8 mouse cellular contexts compared by ENCODE assay signal in genomic region chr11:68975085-68975484, GRCm38 (mm10). TPM values are rescaled to one million over a fixed set of nuclear protein-coding genes. Genes with fewer than 3 reads are reported as not detected.
DNase-seq lines count a peak whose midpoint lies in the region; ATAC-seq and TF ChIP-seq lines count a peak whose summit lies in the region.

Gene Rangrf (minus strand): TSS chr11:68975185.

- no peaks in the 10 kb centered on the region for H3K9me3 ChIP-seq in hindbrain, embryonic 16.5 days (ENCODE audit: control insufficient read depth, low read length)

- CTCF ChIA-PET in Patski (lab: Charles Lee), result interaction anchor here (1.4 to 2.1 kb wide), 3 partner anchors 8 to 71 kb away, joined by 3 to 9 read pairs (median 9); partner anchors contain the start of gene Slc25a35

- no peak for DNase-seq in frontal cortex, adult 2 months (ENCODE audit: extremely low spot score in 1 of 2, low spot score in 1 of 2)
- DNase-seq in frontal cortex, postnatal 10 days (ENCODE audit: low spot score in 2 of 2), result no peak
- no peak for DNase-seq in Patski (ENCODE audit: low read depth, low spot score)
- DNase-seq in gastrocnemius, adult 18-20 months (ENCODE audit: low spot score), result no peak
- no peak for DNase-seq in right cerebral cortex, postnatal 36 days (ENCODE audit: low spot score in 2 of 2)
- DNase-seq in B cell, adult 2 months, result no peak

- ATAC-seq in Patski, result no peak
- no peak for ATAC-seq in hindbrain, embryonic 16.5 days

- no peak for TF ChIP-seq CTCF in Patski (IDR thresholded peaks at IDR 0.05)

- no peaks in the 10 kb centered on the region for H3K27me3 ChIP-seq in Patski
- H3K27me3 ChIP-seq in hindbrain, embryonic 16.5 days (replicated peaks; ENCODE audit: control insufficient read depth, insufficient read depth, low read length), result no peaks in the 10 kb centered on the region

- WGBS in hindbrain, embryonic 16.5 days, result 81% methylated on average over 7 of the region's 7 CpGs
- 94% methylated on average over 7 of the region's 7 CpGs for WGBS in macrophage (ENCODE audit: missing documents)

- no peaks in the 10 kb centered on the region for H3K79me2 ChIP-seq in macrophage (ENCODE audit: inconsistent target)

- peak within 1 kb of the TSS; percentile 73 for H3K4me2 ChIP-seq in hindbrain, embryonic 16.5 days (ENCODE audit: low read length)

- H3K27ac ChIP-seq in hindbrain, embryonic 16.5 days (ENCODE audit: low read depth, low read length), result no peak within 1 kb of the TSS
- H3K27ac ChIP-seq in macrophage, result no peak within 1 kb of the TSS

- peaks cover 6% of the 10 kb centered on the region; the same call in 1 of the 2 replicates for H3K4me1 ChIP-seq in hindbrain, embryonic 16.5 days (ENCODE audit: control insufficient read depth, insufficient read depth, low read depth, low read length)

- H3K9ac ChIP-seq in hindbrain, embryonic 16.5 days (ENCODE audit: low read depth, low read length), result peak within 1 kb of the TSS; percentile 54; the same call in 1 of the 2 replicates

- POLR2A ChIA-PET in Patski (lab: Charles Lee), result no interaction called here

- no peaks in the 10 kb centered on the region for H3K36me3 ChIP-seq in hindbrain, embryonic 16.5 days (ENCODE audit: control insufficient read depth, insufficient read depth, low read length)
- H3K36me3 ChIP-seq in macrophage (ENCODE audit: inconsistent target), result no peaks in the 10 kb centered on the region

- in situ Hi-C loops in Patski (cut with MboI; ENCODE audit: low pct_unique_long_range_greater_than_20kb), result no loop called here

- H3K4me3 ChIP-seq in hindbrain, embryonic 16.5 days (ENCODE audit: low read length), result peak within 1 kb of the TSS; percentile 46
- peak within 1 kb of the TSS; percentile 30; the same call in 1 of the 2 replicates for H3K4me3 ChIP-seq in macrophage (ENCODE audit: inconsistent target)

RNA-seq across cellular contexts. Expression of gene Rangrf, which starts in this region (rescaled TPM):
- polyA plus RNA-seq in frontal cortex, adult 2 months (2012; rRNA removed), result 26.1 and 26.2 TPM in 2 replicates
- polyA plus RNA-seq in Patski (2021), result 28.0 TPM
- total RNA-seq in gastrocnemius, adult 18-20 months (2021), result 10 to 100 TPM; 59.5 to 62.4 TPM
- 30.0 and 36.9 TPM in 2 replicates for polyA plus RNA-seq in hindbrain, embryonic 16.5 days (2015; fragmentation: Nextera tagmentation; extraction: Ambion mirVana)
- 1 to 10 TPM in 1 of 26 experiments, not detected in 25; 3.0 TPM for total RNA-seq in macrophage (2018; cell fraction: chromatin; rRNA removed)
- 1 to 10 TPM; 1.1 to 3.7 (median 2.2) TPM for total RNA-seq in macrophage (2018; cell fraction: cytosol; rRNA removed)
- 1 to 10 TPM in 4 of 26 experiments, under 1 TPM in 1, not detected in 21; 0.94 to 2.8 (median 2.1) TPM for total RNA-seq in macrophage (2018; cell fraction: nucleus; rRNA removed)
- polyA plus RNA-seq in macrophage (2018), result 2.4 to 11.2 TPM (median 3.4 TPM) in 3 replicates
